Mouse (Mus musculus): ENCODE results near the gene Plcd4.
"Not testable (repeated sequence)": the region's sequence is repeated elsewhere in the genome, so short reads cannot be mapped to it uniquely, and the experiment has no call there.

Plcd4 gene

GRCm38 (mm10) chr1:74542451-74542961 is at the start of gene Plcd4:
Gene Plcd4, plus strand, starts transcription at chr1:74542888.
- DNase-seq (ENCODE audit: low read depth), result no peak

- no peak for DNase-seq (ENCODE audit: low read depth)
These were observed 41.6 kb upstream of the Plcd4 start for GRCm38 (mm10) chr1:74501106-74501505.

- DNase-seq (ENCODE audit: low read depth), result no peak
These were observed 37.3 kb upstream of the Plcd4 start for GRCm38 (mm10) chr1:74505393-74505720.

- peak; percentile 100 for DNase-seq (ENCODE audit: low read depth)
These were observed 36.8 kb upstream of the Plcd4 start, which contains the start of gene Cnot9 for GRCm38 (mm10) chr1:74505721-74506464. Gene Cnot9, plus strand, starts transcription at chr1:74506058.

GRCm38 (mm10) chr1:74506471-74506881 is 36.2 kb upstream of the Plcd4 start:
- DNase-seq (ENCODE audit: low read depth), result peak; percentile 67

GRCm38 (mm10) chr1:74507780-74508179 is 34.9 kb upstream of the Plcd4 start:
- peak; percentile 15 for DNase-seq (ENCODE audit: low read depth)

- no peak for DNase-seq (ENCODE audit: low read depth)
These were observed 31.4 kb upstream of the Plcd4 start for GRCm38 (mm10) chr1:74511306-74511705.

GRCm38 (mm10) chr1:74512999-74513398 is 29.7 kb upstream of the Plcd4 start:
- DNase-seq (ENCODE audit: low read depth), result not testable (repeated sequence)

GRCm38 (mm10) chr1:74519875-74520274 is 22.8 kb upstream of the Plcd4 start:
- DNase-seq (ENCODE audit: low read depth), result no peak

GRCm38 (mm10) chr1:74524746-74525145 is 17.9 kb upstream of the Plcd4 start:
- DNase-seq (ENCODE audit: low read depth), result no peak

GRCm38 (mm10) chr1:74528589-74528988 is 14.1 kb upstream of the Plcd4 start:
- no peak for DNase-seq (ENCODE audit: low read depth)

GRCm38 (mm10) chr1:74538650-74539049 is 4.0 kb upstream of the Plcd4 start:
- DNase-seq (ENCODE audit: low read depth), result no peak

GRCm38 (mm10) chr1:74544184-74544583 is 1.5 kb downstream of the Plcd4 start, which contains the start of gene Usp37:
Gene Usp37, minus strand, starts transcription at chr1:74544284.
- no peak for DNase-seq (ENCODE audit: low read depth)

GRCm38 (mm10) chr1:74559061-74559460 is 16.4 kb downstream of the Plcd4 start:
- DNase-seq (ENCODE audit: low read depth), result no peak

- DNase-seq (ENCODE audit: low read depth), result no peak
These were observed 23.1 kb downstream of the Plcd4 start for GRCm38 (mm10) chr1:74565834-74566233.

GRCm38 (mm10) chr1:74569739-74570719 is 27.3 kb downstream of the Plcd4 start:
- DNase-seq (ENCODE audit: low read depth), result no peak

- no peak for DNase-seq (ENCODE audit: low read depth)
These were observed 39.9 kb downstream of the Plcd4 start for GRCm38 (mm10) chr1:74582621-74583020.

- DNase-seq (ENCODE audit: low read depth), result no peak
These were observed 42.1 kb downstream of the Plcd4 start for GRCm38 (mm10) chr1:74584616-74585398.

- no peak for DNase-seq (ENCODE audit: low read depth)
These were observed 44.6 kb downstream of the Plcd4 start for GRCm38 (mm10) chr1:74587233-74587772.

- peak; percentile 98 for DNase-seq (ENCODE audit: low read depth)
These were observed 45.2 kb downstream of the Plcd4 start, which contains the start of the genes Zfp142 and Bcs1l for GRCm38 (mm10) chr1:74587773-74588445. Gene Zfp142, minus strand, starts transcription at chr1:74588246. Gene Bcs1l, plus strand, starts transcription at chr1:74588289.

GRCm38 (mm10) chr1:74594434-74594833 is 51.7 kb downstream of the Plcd4 start:
- DNase-seq (ENCODE audit: low read depth), result no peak

All from induced T-regulatory cell, adult 2 months (primary cell).